Mouse (Mus musculus): ENCODE data around the gene Gm10300.
A peak's percentile ranks its signal among the peaks of the same experiment; 100 is the strongest.

Gene Gm10300

DNA sequence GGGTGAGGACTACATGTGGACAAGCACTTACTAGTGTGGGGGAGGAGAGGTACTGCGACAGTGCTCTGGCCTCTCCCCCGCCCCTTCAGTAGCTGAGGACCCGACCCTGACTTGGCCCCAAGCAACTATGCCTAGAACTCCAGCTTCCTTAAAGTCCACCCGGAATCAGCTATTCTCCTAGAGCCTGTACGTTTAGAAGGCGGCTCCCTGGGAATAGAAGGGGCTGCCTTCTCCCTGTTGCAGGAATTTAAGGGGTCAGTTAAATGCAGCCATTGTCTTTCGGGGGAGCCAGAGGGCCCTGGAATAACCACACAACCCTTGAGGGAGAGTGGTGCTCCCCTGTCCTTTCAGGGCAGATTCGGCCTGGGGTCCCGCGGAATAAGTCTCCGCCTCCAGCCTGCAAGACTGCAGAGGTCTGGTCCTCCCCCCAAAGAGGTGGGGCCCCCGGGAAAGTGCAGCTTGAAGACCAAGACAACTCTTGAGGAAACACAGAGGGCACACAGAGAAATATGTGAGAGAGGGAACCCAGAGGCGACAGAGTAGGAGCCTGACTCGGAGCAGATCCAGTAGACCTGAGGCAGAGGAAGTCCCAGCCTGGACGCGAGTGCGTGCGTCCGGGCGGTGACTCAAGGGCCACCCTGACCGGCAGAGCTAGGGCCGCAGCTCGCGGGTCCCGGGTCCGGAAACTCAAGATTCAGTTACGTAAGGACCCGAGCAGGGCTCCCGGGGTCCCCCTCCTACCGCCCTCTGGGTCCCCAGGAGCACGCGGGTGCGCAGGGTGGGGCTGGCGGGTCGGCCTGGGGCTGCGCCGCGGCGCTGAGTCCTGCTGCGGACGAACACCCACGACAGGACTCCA lies at the start of gene Gm10300:
Gene Gm10300 (plus strand): TSS at position 621 of the 856 bp plus-strand sequence.
- DNase-seq (ENCODE audit: low spot score in 2 of 2) = peak in 1 of 2 experiments; percentile 34

DNA sequence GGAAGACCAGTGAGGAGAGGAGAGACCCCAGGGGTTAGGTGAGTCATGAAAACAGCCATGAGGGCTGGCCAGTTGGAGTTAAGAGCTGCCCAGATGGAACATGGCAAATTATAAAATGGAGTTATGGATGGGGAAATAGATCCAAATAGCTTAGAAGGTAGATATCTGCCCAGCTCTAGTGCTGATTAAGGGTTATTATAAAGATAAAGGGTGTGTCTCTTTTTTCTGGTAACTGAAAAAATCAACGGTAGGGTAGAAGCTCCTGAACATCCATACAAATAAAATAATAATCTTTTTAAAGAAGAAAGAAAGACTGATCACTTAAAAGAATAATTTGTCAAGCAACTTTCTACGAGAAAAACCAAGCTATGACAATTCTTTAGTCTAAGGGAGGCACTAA lies 49.2 kb upstream of the Gm10300 start:
- no peak for DNase-seq (ENCODE audit: low spot score in 2 of 2)

GRCm38 (mm10) chr4:132025738-132026527 lies 48.6 kb upstream of the Gm10300 start:
- DNase-seq (ENCODE audit: low spot score in 2 of 2) = no peak

GRCm38 (mm10) chr4:132027167-132027566 lies 47.3 kb upstream of the Gm10300 start:
- no peak for DNase-seq (ENCODE audit: low spot score in 2 of 2)

DNA sequence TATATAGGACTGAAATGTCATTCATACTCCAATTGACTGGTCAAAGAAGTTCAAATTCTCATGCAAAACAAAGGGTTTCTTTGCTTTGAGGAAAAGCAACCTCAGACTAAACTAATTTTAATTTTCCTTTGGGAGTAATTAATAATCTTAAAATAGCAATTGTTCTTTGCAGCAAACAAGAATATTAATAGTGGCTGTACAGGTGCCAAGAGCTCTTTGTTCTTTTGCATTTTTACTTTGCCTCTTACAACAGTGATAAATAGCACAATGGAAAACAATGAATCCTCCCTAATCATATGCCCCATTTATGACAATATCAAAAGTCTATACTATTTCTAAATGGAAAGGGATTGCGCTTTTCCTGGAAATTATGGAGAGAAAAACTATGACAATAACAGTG lies 46.7 kb upstream of the Gm10300 start:
- no peak for DNase-seq (ENCODE audit: low spot score in 2 of 2)

DNA sequence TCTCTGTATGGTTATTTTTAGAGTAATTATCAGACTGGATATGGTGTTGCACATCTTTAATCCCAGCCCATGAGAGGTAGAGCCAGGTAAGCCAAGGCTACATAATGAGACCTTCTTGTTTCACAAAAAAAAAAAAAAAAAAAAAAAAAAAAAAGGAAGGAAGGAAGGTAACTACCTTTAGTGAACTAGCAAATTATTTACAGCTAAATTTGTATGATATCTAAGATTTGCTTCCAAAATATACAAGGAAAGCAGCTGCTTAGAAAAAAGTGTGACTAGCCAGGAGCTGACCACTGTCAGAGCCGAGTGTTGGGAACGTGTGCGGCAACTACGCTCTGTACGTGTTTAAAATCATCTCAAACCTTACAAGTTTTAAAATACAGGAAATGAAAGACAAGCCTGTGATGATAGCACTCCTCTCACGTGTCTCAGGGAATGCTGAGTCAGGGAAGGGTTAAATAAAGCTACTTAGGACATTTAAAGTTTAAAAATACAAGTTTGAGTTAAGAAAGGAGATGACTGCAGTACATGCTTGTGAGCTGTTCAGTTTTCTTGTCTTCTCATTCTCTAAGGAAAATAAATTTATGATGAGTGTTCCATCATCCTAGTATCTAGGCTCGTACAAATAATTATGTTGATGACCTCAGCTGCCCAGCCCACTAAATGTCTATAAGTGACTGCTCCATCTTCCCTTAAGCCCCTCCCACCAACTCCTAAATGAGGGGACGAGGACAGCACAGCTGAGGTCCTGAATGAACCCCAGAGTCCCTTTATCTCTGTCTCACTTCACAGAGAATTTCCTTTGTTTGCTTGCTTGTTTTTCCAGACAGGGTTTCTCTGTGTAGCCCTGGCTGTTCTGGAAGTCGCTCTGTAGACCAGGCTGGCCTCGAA lies 44.4 kb upstream of the Gm10300 start:
- DNase-seq (ENCODE audit: low spot score in 2 of 2) = no peak

GRCm38 (mm10) chr4:132033183-132033582 lies 41.3 kb upstream of the Gm10300 start:
- DNase-seq (ENCODE audit: low spot score in 2 of 2) = no peak

- DNase-seq (ENCODE audit: low spot score in 2 of 2) = no peak
Measured at GRCm38 (mm10) chr4:132034242-132034641, 40.3 kb upstream of the Gm10300 start.

DNA sequence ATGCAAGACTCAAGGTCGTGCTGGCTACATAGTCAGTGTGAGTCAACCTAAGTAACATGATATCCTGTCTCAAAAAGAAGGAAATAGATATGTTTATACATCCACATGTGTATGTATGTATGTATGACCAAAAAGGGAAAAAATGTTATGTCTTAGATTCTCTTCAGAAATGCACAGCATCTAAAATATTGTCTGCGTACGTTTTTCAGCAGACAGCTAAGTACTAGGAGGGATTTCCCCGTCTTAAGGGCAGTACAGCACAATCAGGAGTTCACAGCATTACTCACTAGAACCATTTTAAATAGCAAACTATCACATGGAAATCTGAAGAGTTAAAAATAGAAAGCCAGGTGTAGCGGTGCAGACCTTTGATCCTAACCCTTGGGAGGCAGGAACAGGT lies 37.4 kb upstream of the Gm10300 start:
- no peak for DNase-seq (ENCODE audit: low spot score in 2 of 2)

DNA sequence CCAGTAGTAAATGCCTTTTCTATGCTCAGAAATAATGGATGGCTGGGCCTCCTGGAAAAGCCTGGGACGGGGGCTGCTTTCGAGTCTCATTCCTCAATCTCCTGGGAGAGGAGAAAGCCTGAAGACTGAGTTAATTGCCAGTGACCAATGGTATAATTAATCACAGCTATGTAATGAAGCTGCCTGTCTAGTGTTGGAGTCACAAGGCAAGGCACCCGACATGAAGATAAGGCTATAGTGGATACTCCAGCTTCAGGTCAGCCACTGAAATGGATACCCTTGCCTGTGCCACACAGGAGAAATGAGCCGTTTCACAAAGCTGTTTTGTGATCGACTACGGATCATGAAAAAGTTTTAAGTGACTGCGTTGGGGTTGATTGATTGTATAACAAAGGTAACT lies 36.5 kb upstream of the Gm10300 start:
- DNase-seq (ENCODE audit: low spot score in 2 of 2) = no peak

GRCm38 (mm10) chr4:132038809-132039208 lies 35.7 kb upstream of the Gm10300 start:
- DNase-seq (ENCODE audit: low spot score in 2 of 2) = no peak

GRCm38 (mm10) chr4:132039521-132039920 lies 35.0 kb upstream of the Gm10300 start:
- no peak for DNase-seq (ENCODE audit: low spot score in 2 of 2)

GRCm38 (mm10) chr4:132039975-132040645 lies 34.4 kb upstream of the Gm10300 start:
- DNase-seq (ENCODE audit: low spot score in 2 of 2) = no peak

- DNase-seq (ENCODE audit: low spot score in 2 of 2) = no peak
Measured at GRCm38 (mm10) chr4:132041471-132042332, 32.8 kb upstream of the Gm10300 start.

DNA sequence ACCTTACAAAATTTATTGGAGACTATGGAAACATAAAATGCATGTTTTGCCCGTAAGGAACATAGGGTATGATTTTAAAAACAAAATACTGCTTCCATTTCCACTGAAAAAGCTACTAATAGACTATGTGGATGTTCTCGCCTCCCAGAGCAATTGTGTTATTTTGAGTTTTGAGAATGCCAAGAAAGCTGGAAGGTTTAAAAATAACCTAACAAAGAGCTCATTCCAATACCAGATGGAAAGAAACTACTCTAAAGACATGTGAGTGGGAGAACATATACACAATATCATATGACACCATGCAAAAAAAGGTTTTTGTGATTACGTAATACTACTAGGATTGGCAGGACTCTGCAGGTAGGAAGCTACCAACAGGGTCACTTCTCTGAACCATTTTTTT lies 30.8 kb upstream of the Gm10300 start:
- DNase-seq (ENCODE audit: low spot score in 2 of 2) = no peak

GRCm38 (mm10) chr4:132048011-132048991 lies 26.2 kb upstream of the Gm10300 start:
- peak in 1 of 2 experiments; percentile 37 for DNase-seq (ENCODE audit: low spot score in 2 of 2)

GRCm38 (mm10) chr4:132048995-132049404 lies 25.5 kb upstream of the Gm10300 start:
- DNase-seq (ENCODE audit: low spot score in 2 of 2) = peak; percentile 87 to 88

- DNase-seq (ENCODE audit: low spot score in 2 of 2) = no peak
Measured at GRCm38 (mm10) chr4:132049549-132050200, 24.8 kb upstream of the Gm10300 start.

Measured in urinary bladder, postnatal 4 days (tissue).